Mouse (Mus musculus) 3T3-L1 (cell line): Measurements from ENCODE around the gene Spata4.
"Not testable (repeated sequence)": the region's sequence is repeated elsewhere in the genome, so short reads cannot be mapped to it uniquely, and the experiment has no call there.

Source experiments
- DNase-seq: peaks from one replicate; pipeline ENCODE4 v3.0.0-alpha.2; 2015; ENCODE audit warnings: low read depth, low spot score

Gene Spata4

DNA sequence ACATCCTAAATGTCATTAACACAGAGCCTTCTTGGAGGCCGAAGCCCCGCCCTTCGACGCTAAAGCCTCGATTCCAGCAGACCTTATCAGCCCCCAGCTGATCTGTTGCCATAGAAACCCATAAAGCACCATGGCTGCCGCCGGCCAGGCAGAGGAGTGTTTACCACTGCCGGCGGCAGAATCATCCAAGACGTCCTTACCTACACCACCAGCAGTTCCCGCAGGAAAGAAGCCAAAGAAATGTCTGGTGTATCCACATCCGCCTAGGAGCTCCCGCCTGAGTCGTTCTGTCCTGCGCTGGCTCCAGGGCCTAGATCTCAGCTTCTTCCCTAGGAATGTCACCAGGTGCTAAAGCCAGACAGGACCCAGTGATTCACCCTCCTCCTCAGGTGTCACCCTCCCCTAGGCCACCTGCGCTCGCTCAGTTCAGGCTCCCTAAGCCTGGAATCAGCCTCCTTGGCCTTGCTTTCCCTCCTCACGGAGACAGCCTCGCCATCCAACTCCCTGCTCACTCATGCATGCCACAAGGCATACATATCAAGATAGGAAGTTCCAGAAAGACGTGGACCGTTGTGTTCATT, at the start of gene Spata4:
Gene Spata4 (plus strand): TSS at position 111 of the 581 bp plus-strand sequence.
- DNase-seq: no peak

DNA sequence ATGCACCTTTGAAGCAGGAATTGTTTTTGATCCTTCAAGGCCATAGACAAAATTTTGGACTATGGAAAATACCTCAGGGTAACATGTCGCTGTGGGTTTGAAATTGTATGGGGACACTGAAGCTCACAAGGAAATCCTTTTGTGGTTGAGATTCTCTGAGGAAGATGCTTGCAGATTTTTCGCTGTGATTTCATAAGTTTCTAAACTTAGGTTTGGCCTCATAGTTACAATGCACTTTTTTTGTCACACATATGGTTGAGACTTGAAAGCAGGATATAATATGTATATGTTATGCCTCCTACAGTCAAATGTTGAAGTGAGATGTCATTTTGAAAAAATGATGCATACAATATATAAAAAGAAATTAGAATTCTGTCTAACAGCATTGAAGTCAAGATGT, 45.7 kb upstream of the Spata4 start:
- DNase-seq: no peak

DNA sequence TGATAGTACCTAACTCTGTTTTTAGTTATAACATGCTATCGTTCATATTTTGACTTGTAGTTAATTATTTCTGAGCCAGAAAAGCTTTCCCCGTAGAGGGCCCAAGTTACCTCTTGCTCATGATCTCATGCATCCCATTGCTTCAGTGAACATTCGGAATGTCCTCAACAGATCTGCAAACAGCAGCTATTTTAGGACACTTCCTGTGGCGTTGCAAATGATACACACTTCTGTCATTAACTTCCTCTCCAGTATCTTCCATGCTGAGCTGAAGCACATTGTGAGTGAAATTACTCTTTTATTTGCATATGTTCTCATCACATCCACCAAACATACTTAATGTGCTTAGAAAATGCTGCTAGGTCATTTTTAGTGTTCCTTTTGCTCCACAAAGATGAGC, 38.4 kb upstream of the Spata4 start:
- no peak for DNase-seq

DNA sequence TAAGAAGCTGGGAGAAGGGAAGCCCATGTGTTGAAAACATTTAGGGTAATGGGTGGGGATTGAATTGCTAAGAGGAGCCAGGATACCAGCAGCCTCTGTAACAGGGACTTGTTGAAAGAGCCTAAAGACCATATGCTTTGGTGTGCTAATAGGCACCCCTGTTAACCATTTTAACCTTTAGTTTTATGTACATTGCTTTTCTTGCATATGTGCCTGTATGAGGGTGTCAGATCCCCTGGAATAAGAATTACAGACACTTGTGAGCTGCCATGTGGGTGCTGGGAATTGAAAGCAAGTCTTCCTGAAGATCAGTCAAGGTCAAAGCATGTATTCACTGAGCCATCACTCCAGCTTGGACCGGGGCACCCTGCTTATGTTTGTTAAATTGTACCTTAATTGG, 35.4 kb upstream of the Spata4 start:
- no peak for DNase-seq

DNA sequence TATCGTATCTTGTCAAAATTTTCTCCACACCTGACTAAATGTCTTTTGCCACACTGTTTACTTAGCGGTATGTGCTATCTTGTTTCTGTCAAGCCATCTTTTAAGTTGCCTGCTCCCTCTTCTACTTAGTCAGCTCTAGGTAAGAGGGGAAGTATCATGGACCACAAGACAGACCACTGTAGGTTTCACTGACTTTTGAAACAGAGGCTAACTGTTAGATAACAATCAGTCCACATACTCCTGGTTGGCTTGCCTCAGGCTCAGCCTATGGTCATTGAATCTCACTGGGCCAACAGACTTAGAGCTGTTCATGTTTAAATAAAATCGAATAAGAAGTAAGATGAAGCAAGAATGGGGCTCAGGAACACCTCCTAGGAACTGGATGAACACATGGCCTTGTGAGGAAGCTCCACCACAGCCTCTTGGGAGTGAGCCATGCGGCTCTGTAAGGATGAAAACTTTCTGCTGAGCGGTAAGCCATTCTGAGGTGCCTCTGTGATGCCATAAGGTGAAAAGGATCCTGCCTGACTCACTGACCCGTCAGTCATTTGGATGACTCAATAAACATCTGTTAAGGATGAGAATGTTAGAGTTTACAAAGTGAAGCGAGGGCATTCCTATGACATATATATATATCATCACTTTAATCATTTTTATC, 34.8 kb upstream of the Spata4 start:
- DNase-seq: peak; percentile 84

DNA sequence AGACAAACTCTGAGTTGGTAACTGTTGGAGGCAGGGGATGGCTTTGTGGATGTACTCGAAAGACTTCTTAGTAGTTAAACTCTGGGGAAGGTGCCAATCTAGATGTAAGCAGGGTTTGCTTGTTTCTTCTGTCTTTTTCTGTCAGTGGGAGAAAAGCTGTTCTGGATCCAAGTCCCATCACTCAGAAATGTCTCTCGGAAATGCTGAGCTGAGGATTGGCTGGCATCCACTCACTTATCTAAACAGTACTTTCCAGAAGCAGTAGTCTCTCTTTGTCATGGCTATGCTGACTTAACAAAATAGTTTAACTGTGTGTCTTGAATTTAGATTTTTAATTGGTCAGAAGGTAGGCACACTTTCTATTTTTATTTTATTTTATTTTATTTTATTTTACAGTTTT, 33.4 kb upstream of the Spata4 start:
- DNase-seq: peak; percentile 53

DNA sequence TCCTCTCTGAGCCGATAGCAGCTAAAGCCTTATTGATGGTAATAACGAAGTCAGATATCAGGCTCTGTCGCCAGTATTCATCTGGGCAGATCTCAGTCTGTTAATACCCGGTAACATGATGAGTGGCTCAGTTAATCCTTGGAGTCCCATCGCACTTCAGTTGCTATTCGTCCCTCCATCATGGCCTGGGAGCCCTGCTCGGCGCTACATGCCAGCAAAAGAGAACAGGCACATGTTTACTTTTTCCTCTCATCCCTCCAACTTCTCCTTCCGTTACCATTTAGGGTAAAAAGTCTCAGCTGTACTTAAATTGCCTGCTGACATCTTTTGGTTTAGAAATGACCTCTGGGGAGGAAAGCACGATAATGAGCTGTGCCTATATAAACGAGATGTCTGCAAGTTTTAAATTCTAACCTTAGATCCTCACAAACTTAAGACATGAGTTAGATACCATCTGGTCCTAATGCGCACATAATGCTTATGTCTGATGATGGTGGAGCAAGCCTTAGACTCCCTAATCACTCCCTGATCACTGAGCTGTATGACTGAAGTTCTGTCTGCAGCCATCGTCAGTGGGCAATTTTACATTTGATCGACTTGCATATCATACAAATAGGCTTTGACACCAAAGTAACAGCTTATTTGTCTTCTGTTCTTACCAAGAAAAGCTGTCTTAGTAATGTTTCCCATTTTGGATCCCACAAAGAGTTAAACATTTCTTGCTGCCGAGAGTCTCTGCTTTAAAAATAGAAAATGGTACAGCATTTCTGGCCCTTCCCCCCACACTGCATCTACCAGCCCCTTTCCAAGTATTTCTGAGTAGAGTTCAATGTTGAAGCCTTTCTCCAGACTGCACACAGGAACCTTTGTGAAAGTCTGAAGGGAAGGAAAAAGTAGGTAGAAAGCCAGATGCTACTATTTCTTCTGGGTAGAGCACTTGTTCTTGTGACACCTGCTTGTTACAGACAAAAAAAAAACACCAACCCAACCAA, 29.7 kb upstream of the Spata4 start:
- no peak for DNase-seq

DNA sequence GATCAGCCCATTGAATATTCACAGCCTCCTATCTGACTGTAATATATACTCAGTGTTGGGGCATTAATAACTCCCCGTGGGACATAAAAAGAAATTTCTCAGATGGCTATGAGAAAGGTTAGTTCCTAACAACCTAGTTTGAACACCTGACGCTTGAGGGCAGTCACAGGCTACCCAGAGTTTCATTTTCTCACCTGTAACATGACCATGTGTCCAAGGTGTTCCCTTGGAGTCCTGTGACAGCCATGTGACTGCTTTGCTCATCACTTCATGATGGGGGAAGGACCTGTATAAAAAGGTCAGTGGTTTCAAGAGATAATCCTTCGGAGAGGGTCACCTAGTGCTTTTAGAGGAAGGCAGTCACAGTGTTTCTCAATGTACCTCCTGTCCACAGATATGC, 19.1 kb upstream of the Spata4 start:
- no peak for DNase-seq

DNA sequence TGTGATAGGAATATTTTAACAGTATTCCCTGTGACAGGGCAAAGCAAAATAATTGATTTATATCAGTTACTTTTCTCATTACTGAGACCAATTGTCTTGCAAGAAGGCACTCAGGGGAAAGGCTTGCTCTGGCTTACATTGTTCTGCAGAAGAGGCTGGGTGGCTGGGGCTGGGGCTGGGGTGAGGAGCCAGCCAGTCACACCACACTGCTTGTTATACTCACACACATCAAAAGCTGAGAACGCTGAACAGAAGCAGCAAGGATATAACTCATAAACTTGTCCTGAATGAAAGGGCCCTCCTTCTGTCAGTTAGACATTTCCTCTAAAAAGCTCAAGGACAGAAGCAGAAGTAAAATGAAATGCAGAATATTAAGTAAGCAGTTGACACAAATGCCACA, 17.7 kb upstream of the Spata4 start:
- no peak for DNase-seq

DNA sequence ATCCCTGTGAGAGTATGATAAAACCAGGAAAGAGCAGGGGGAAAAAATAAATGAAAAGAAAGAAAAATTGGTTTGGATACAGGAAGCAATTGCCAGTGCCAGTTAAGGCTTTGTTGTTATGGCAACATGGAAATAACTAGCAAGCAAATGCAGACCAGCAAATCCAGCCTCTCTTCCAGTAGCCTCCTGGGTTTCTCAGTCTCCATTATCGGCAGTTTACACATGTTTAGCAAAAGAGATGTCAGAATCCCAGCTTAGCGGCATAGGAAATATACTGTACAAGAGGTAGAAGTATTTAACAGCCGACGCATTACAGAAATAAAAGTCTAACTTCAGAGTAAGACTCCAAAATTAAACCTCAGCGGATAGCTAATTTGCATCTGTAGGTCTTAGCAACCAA, 5.9 kb upstream of the Spata4 start:
- no peak for DNase-seq

DNA sequence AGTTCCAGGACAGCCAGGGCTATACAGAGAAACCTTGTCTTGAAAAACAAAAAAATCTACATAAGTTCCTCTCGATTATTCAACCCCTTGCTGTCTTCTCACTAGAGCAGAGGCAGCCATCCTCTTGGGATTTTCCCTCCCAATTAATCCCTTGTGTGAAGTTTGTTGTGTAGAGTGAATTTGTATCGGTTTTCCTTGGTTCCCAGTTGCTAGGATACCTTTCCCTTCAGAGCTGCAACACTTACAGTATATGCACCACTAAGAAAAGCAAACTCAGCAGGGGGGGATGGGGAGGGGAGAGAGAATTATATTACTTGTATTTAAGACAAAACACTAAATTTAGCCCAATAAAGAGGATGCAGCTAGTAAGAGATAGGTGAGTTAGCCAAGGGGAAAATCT, 4.5 kb upstream of the Spata4 start:
- no peak for DNase-seq

DNA sequence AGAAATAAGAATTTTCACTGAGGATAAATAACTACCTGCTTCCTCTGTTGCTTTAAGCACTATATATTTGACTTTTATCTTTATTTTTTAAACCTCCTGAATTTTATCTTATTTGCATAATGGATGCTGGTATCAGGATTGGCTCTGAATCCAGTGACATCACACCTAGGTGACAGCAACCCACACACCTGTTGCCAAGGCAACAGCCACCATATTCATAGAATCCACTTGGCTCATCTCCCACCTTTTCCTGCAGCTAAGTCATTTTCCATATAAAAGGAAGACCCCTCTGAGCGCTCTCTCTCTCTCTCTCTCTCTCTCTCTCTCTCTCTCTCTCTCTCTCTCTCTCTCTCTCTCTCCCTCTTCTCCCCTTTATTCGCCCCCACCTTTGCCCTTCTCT, 3.6 kb upstream of the Spata4 start:
- no peak for DNase-seq

DNA sequence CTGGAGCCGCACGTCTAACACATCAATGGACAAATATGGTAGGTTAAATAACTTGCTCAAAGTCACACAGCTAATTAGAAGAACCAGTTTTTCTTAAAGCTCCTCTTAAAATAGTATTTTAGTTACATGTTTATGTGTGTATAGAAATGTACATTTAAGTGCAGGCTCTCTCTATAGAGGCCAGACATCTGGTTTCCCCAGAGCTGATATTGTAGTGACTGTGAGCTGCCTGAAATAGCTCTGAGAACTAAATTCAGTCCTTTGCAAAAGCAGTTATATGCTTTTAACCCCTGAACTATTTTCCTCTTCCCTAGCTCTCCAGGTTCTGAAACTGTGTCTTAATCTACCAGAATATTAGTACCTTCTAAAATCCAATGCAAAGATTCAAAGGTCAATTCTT, 3.2 kb upstream of the Spata4 start:
- DNase-seq: no peak

DNA sequence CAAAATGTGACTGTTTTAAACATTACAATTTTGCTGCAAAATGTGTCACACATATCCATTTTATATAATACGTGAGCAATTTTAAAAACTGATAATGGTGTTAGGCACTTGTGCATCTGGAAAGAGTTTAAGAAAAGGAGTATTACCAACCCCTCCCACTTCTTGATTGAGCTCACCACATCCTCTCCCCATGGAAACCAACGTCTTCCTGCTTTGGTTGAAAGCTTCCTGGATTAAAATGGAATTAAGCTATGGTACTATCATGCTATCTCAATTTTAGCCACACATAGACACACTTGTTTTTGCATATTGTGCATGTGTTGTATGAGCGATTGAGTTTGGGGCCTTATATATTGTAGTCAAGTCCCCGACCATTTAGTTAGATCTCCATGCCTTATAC, 2.9 kb downstream of the Spata4 start:
- DNase-seq: peak; percentile 25

DNA sequence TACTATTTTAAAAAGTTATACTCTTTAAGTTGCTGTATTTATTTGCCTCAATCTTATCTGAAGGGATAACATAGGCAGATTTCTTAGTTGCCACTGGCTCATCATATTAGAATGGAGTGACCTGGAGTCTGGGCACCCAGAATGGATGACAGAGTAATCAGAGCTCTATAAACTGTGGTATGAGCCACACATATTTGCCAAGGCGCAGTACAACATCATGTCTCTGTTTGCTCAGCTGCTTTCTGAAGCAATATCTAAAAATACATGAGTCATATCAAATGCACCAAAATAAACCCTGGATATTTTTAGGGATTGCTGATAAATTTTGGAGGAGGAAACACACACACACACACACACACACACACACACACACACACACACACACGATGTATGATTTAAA, 8.8 kb downstream of the Spata4 start:
- peak; percentile 84 for DNase-seq

DNA sequence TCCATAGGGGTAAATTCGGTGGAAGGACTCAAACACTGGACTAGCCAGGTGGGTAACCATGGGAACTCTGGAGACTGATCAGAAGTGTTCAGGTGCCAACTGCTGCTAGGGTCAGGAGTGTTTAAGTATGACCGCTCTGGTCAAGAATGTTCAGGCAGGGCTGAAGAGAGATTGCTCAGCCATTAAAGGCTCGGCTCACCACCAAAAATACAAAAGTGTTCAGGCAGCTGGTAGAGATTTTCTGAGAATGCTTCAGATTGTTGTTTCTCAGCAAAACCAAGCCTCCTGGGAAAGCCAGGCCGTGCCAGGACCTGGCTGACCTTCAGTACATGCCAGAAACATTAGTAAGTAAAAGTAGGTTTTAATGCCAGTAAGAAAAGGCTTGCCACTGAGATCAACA, 9.7 kb downstream of the Spata4 start:
- DNase-seq: peak; percentile 96

DNA sequence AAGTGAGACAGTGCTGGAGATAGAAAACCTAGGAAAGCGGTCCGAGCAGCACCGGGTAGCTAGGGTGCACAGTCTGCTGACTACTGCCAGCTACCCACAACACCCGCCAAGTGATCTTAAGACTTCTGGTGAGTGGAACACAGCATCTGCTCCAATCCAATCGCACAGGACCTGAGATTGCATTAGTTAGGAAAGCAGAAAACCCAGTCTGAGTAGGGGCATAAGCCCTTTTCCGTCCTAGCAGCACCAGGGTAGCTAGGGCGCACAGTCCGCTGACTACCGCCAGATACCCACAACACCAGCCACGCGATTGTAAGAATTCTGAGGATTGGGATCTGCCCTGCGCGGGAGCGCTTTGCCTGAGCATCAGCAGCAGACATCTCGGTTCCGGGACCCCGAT, 16.1 kb downstream of the Spata4 start:
- DNase-seq: not testable (repeated sequence)

DNA sequence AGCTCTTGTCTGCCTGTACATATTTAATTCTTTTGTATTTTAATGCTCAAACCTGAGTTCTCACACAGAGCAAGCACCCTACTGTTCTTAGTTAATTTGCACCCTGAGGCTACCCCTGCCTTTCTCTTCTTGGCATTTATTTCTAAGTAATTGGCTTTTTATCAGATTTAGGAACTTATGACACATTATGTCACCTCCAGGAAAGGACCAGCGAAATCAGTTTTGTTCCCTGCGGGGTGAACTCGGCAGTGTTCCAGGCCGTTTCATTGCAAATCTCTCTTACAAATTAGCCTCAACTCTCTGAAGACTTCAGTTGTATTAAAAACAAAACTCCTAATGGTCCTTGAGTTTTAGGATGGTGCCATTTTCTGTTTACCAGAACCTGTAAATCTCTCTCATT, 38.1 kb downstream of the Spata4 start:
- DNase-seq: no peak
